Mouse (Mus musculus) fibroblast of lung, adult 2 months (primary cell): ENCODE data around the gene C6.
A peak's percentile ranks its signal among the peaks of the same experiment; 100 is the strongest.

Experiments used
- DNase-seq: peaks from one replicate; pipeline ENCODE4 v3.0.0-alpha.2; 2011; ENCODE audit warnings: low read depth

The C6 gene

DNA sequence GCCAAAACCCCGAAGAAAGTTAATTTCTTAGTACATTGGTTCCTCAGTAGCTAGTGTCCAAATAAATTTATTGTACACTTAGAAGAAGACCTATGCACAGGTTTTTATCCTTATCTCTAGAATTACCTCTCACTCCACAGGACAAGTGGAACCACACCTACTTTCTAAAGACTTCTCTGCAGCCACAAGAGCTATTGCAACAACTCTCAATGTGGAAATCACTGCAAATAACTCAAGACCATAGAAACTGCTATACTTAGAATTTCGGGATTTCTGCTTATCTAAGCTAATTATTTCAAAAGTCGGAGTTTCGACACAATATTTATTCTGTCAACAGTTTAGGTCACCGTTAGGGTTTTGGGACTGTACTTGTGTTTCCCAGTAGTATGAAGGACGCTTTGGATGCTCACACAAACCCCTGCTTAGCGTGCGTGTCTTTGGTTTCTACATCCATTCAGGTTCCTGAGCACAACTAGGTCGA, at the start of gene C6:
Gene C6 (plus strand): TSS at position 346 of the 481 bp plus-strand sequence.
- no peak for DNase-seq

DNA sequence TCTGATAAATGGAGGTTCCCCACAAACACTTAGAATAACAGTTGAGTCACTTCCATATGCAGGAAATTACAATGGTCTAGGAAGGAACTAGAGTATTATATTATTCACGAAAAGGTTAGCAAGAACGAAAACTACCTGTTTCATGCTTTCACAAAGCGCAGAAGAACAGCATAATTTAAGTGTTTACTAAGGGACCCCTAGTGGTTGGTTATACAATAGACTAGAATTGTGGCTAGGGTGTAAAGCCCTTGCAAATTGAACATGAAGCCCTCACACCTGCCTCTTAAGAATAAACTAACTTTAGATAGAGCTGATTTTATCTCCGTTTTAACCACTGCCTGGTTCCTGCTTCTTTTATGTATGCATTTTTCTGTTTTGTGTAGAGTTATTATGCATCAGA, 29.4 kb upstream of the C6 start:
- no peak for DNase-seq

DNA sequence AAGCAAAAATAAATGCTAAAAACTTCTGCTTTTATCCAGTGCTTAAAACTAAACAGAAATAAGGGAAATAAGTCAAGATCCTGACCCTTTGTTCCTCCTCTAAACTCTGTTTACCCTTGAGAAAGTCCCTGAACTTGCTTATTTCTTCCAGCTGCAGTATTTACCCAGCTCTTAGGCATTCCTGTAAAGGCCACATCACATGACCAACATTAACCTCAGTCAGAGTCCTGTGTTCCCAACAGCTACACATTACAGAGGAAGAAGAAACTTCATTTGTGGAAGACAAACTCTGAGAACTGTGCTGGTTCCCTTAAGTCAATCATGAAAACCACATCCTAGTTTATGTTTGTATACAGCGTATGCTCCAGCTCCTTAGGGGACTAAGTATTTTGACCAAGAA, 7.2 kb downstream of the C6 start:
- no peak for DNase-seq

DNA sequence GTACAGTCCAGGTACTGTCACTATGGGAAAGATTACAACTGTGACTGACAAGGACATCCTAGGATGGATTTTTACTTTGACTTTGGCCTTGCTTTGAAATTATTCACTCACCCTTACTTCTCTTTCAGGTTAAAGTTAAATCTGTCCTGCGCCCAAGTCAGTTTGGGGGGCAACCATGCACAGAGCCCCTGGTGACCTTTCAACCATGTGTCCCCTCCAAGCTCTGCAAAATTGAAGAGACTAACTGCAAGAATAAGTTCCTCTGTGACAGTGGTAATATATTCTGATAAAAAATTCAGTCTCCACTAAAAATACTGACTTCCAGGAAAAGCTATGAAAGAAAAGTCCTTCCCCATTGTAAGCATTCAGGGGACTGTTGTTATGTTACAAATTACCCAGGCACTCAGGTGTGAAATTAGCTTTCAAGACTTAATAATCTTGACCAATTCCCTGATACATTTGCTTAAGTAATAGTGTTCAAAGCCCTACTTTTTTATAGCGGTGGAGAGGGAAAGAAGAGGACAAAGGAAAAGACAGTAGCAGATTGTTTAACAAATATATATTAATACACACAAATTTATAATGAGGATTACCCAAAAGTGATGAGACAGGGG, 8.1 kb downstream of the C6 start:
- DNase-seq, result no peak

DNA sequence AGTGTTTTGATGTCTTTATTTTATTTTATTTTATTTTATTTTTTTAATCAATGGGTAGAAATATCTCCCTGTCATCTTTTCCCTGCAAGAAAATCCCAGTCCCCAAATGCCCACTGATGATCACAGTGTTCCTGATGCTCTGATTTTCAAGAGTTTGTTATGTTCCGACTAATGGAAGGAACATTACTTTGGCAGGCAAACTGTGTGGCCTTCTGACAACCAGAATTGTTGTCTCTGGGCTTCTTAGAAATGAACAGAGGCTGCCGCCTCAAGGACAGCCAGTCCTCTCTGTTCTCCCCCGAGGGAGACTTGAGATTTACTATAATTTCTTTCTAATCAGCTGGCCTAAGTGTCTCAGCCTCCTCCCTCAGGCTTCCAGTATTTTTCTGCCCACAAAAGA, 20.7 kb downstream of the C6 start:
- no peak for DNase-seq

DNA sequence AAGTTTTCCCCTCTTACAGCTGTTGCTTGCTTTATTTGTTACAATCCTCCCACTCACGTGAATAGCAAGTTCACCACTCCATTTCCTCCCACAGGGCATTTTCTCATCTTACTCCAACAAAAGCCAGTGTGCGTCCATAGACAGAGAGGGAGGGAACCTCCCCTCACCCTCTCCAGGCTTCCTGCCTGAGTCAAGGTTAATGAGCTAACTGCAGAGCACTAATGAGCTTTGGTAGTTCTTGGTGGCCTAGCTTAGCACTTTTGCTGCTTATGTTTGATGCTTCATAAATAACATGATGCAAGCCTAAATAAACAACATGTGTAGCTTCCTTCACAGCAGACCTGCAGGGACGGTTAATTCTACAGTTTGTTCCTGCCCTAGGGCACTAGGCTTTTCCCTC, 63.4 kb downstream of the C6 start:
- DNase-seq, result no peak

DNA sequence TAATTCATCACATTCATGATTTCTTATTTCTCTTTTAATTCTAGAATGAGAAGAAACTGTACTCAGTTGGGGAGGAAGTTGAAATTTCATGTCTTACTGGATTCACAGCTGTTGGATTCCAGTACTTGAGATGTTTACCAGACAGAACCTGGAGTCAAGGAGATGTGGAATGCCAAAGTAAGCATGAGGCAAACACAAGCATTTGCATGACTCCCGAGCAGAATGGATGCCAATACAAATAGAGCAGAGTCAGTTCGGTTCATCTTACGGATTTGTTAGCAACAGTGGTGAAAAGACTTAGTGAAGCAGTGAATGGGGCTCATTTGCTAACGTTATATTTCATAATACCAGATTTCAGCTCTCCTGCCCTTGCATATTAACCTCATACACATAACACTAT, 69.9 kb downstream of the C6 start:
- peak; percentile 98 for DNase-seq

DNA sequence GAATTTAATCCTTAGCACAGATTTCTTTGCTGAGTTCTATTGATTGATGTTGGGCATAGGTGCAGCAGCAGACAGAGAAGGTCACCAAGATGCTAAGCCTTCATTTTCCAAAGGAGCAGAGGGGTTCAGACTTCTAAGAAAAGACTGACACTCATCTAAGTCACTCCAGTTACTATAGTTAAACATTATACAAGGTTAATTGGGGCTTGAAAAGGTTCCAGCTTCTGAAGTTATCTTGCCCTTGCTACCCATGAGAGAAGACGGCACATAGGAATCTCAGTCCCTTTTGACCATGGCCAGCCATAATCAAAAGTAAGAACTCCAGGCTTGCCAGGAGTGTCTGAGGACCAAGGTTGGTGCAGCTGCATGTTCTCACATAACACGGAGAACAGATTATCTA, 77.3 kb downstream of the C6 start:
- DNase-seq, result no peak

DNA sequence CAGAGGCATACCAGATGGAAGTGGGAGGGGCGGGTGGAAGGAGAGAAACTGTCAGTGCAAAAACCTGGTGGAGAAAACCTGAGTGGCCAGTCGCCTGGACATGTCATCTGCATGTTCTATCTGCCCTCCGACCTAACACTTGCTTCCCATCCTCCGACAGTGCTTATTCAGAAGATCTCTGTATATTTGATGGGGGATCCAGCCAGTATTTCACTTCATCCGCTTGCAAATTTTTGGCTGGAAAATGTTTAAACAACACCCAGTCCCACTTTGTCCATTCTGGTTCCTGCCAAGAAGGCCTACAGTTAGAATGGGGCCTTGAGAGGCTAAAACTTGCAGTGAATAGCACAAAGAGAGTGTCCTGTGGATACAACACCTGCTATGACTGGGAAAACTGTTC, 81.2 kb downstream of the C6 start:
- no peak for DNase-seq

DNA sequence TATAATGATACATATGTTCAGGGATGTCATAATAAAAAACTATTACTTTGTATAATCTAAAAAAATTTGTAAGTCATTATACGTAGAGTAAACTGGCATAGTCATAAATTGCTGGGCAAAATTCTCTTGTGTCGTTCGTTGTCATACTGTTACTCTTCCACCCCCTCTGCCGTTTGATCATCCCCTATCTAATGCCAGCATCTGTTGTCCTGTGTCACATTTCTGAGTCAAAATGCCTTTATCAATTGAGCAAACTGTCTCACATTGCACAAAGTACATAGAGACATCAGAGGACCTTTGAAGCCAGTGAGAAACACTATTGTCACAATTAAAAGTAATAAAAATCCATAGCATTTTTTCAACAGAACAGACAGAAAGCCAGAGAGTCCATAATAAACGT, 88.0 kb downstream of the C6 start:
- no peak for DNase-seq

DNA sequence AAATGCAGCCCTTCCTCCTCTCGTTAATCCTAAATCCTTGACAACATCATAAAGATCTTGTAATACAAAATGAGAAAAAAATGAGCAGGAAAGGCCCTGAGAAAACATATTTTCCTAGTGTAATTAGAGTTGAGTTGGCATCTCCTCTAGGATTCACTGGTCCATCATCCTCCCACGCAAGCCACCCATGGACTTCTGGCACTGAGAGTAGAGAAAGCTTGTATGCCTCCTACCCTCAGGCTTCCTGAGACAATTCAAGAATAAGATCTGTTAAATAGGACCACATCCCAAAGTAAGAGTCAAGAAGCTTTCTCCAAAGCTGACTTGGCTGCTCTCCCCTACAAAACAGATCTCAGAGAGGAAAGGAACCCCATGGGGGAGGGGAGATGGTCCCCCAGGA, 88.7 kb downstream of the C6 start:
- DNase-seq, result no peak

DNA sequence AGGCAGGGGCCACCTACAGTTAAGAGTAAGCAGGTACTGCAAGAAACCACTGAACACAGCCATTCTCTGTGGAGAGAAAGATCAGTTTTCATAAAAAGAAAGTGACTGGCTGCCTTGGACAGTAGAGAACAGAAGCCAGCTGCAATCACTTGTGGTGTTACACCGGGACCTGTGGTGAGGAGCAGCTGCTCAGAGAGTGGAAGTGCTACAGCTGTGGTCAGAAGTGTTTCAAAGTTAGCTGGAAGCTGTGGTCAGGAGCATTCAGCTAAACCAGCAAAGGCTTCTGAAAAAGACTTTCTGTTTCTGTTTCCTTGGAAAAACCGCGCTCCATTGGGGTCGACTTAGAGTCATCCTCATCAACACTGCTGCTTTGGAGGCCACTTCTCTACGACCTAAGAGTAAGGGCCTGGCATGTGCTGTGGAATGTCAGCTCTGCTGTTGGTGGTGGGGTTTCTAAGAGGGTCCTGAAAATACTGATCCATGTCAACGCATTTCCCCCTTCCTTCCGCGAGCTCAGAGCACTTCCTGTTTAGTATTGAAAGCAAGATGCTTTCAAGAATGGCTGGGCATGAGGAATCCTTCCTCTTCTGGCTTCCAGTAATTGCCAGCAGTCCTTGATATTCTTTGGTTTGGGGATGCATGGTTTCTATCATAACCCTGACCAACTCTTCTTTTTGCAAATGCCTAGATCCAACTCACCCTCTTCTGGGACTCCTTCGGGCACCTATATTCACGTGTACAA, 89.9 kb downstream of the C6 start:
- peak; percentile 19 for DNase-seq

DNA sequence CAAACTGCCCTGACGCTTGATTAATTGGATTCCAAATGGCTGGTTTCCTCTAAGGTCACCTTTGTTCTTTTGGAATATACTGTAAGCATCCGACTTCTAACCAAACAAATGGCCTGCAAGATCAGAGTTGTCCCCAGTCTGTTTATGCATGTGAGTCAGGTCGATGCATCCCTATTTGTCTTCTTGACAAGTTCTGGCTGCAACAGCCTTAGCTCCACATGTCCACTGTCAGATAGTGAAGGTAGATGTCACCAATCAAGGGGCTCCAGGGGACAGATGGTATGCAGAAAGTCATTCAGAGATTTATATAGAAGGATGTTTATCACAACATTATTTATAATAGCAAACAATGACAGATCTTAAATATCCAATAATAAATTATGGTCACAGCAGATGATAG, 91.5 kb downstream of the C6 start:
- DNase-seq, result no peak

DNA sequence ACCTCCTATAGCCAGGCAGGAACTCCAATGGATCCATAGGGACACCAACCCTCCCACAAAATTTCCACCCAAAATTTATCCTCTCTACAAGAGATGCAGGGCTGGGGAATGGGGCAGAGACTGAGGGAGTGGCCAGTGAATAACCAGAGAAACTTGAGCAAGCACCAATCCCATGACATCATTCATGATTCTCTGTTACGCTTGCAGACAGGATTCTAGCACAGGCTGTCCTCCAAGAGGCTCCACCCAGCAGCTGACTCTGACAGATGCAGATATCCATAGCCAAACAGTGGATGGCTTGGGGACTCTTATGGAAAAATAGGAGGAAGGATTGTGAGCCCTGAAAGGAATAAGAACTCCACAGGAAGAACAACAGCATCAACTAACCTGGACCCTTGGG, 94.2 kb downstream of the C6 start:
- DNase-seq, result no peak

DNA sequence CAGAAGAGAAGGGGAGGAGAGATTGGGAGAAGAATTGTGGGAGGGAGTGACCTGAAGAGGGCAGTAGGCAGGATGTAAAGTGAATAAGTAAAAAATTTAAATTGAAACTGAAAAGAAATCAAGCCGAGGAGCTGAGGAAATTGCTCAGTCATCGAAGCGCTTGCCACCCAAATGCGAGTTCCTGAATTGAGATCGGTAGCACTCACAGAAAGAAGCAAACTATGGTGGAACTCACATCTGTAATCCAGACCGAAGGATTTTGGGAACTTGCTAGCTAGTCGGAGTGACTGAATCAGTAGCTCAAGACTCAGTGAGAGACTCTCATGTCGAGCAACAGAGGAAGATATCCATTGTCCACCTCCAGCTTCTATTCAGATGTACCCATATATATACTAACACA, 94.8 kb downstream of the C6 start:
- no peak for DNase-seq

DNA sequence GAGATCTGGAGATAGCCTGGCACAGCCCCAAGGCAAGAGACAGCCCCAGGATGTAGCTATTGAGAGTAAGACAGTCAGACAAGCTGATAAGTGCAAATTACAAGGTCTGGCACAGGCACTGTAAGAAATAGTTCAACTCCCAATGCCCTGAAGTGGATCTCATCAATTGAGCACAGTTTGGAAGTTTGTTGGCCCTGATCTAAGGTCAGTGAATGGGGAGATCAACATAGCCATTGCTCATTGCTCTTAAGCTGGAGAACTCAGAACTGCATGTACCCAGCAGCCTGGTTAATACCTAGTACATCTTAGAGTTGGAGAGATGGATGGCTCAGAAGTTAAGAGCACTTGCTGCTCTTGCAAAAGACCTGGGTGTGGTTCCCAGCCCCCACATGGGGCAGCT, 100.8 kb downstream of the C6 start:
- DNase-seq, result no peak

DNA sequence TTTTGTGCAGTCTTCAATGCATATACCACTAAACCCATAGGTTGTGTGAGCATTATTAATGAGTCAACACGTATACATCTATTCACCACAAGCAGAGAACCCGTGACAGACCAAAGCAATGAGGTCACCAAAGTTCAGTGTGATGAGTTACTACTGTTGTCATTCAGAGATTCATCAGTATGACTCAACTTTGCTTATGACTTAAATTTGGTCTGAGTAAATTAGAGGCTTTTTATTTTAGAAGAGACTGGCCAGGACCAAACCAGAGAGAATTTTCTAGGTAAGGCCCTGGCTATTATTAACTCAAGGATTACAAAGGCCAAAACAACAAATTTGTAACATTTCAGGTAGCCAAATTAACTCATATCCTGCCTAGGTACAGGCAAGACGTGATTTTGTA, 109.4 kb downstream of the C6 start:
- no peak for DNase-seq

DNA sequence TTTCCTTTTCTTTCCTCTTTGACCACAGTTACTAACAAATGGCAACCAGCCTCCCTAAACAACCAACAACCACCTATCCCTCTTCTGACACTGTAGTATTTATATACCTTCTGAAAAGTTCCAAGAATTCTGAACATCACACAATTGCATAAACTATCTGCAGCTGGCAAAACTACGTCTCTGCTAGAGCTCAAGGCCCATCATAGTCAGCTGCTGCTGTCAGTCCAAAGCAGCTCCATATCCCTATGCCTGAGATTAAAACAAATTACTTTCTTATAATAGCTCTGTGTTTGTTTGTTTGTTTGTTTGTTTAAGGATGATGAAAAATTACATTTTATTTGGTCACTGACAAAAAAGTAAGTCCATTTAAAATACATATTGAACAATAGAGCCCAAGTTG, 123.0 kb downstream of the C6 start:
- DNase-seq, result no peak
